In the genomic region with DNA sequence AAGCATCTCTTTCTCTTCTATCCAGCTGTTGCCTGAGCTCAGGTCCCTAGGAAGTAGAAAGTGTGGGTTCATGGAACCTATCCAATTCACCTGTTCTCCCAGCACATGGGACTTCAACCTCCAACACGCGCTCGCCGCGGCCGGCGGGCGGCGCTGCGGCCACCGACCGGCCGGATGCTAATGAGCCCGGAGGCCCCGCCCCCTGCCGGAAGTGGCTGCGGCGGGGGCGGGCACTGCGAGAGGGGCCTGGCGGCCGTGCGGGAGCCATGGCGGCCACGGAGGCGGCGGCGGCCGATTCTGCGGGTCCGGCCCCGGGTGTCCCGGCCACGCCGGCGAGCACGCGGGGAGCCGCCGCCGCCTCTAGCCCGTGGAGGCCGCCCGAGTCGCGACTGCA, we compare ENCODE assay signal across 8 mouse cellular contexts. TPM values are rescaled to one million over a fixed set of nuclear protein-coding genes. Genes with fewer than 3 reads are reported as not detected.
A peak's percentile ranks its signal among the peaks of the same experiment; 100 is the strongest.
DNase-seq lines count a peak whose midpoint lies in the region; ATAC-seq and TF ChIP-seq lines count a peak whose summit lies in the region.

A gene (plus strand): TSS at position 233 of the 394 bp plus-strand sequence.

- peak within 1 kb of the TSS; percentile 92 for H3K9ac ChIP-seq in hindbrain, embryonic 16.5 days (ENCODE audit: low read depth, low read length)

- H3K9me3 ChIP-seq in hindbrain, embryonic 16.5 days (ENCODE audit: control insufficient read depth, low read length), result no peaks in the 10 kb centered on the region

- peak within 1 kb of the TSS; percentile 84 for H3K27ac ChIP-seq in gastrocnemius, adult 2 months
- peak within 1 kb of the TSS; percentile 81 for H3K27ac ChIP-seq in hindbrain, embryonic 16.5 days (ENCODE audit: low read depth, low read length)
- H3K27ac ChIP-seq in left cerebral cortex, adult 2 months, result peak within 1 kb of the TSS; percentile 92

- peak within 1 kb of the TSS; percentile 99 for H3K4me3 ChIP-seq in gastrocnemius, adult 2 months
- H3K4me3 ChIP-seq in hindbrain, embryonic 16.5 days (ENCODE audit: low read length), result peak within 1 kb of the TSS; percentile 90
- peak within 1 kb of the TSS; percentile 94 for H3K4me3 ChIP-seq in left cerebral cortex, adult 2 months

- peak; percentile 39 for ATAC-seq in common myeloid progenitor, adult 5-6 weeks (replicated peaks; ENCODE audit: low read depth, poor library complexity, severe bottlenecking)
- ATAC-seq in hindbrain, embryonic 16.5 days, result peak; percentile 88
- peak; percentile 85 for ATAC-seq in megakaryocyte, adult 5-6 weeks (ENCODE audit: poor library complexity, severe bottlenecking)

- H3K27me3 ChIP-seq in hindbrain, embryonic 16.5 days (replicated peaks; ENCODE audit: control insufficient read depth, insufficient read depth, low read length), result no peaks in the 10 kb centered on the region

- peak; percentile 88 for DNase-seq in adipocyte (ENCODE audit: low spot score)
- DNase-seq in gastrocnemius, adult 2 months, result peak; percentile 93
- DNase-seq in left cerebral cortex, adult 2 months (ENCODE audit: extremely low spot score in 1 of 2, low spot score in 2 of 2), result peak; percentile 84 to 86
- peak; percentile 73 to 77 for DNase-seq in right cerebral cortex, adult 2 months (ENCODE audit: low spot score in 2 of 2)
- DNase-seq in urinary bladder, postnatal 10 days (ENCODE audit: low spot score), result peak; percentile 40

- H3K4me1 ChIP-seq in hindbrain, embryonic 16.5 days (ENCODE audit: control insufficient read depth, insufficient read depth, low read depth, low read length), result peaks cover 16% of the 10 kb centered on the region

- no peaks in the 10 kb centered on the region for H3K36me3 ChIP-seq in hindbrain, embryonic 16.5 days (ENCODE audit: control insufficient read depth, insufficient read depth, low read length)

- peak within 1 kb of the TSS; percentile 86 for H3K4me2 ChIP-seq in hindbrain, embryonic 16.5 days (ENCODE audit: low read length)

- peak; percentile 84 for TF ChIP-seq CTCF in gastrocnemius, adult 2 months (IDR thresholded peaks at IDR 0.05)
- TF ChIP-seq CTCF in left cerebral cortex, adult 2 months (IDR thresholded peaks at IDR 0.05), result peak; percentile 80

- intact Hi-C loops in gastrocnemius, adult 2 months (cut with DNase I), result loop anchor here (1.0 kb wide), 1 partner anchor 36 kb away; no protein-coding TSS in a partner anchor
- intact Hi-C loops in left cerebral cortex, adult 2 months (cut with DNase I), result loop anchor here (1.0 to 5.0 kb wide), 2 partner anchors 36 to 534 kb away; no protein-coding TSS in a partner anchor

- under 1% methylated on average over 46 of the region's 46 CpGs for WGBS in hindbrain, embryonic 16.5 days

RNA-seq across cellular contexts. Expression of the gene that starts here (rescaled TPM):
- 10.3 and 17.7 TPM in 2 replicates for total RNA-seq in common myeloid progenitor, adult 5-6 weeks (2017)
- 10 to 100 TPM; 22.5 to 23.1 TPM for total RNA-seq in gastrocnemius, adult 2 months (2021)
- 17.9 and 22.4 TPM in 2 replicates for polyA plus RNA-seq in hindbrain, embryonic 16.5 days (2015; fragmentation: Nextera tagmentation; extraction: Ambion mirVana)
- total RNA-seq in left cerebral cortex, adult 2 months (2021), result 10 to 100 TPM; 73.9 to 76.0 TPM
- 12.3 and 14.5 TPM in 2 replicates for total RNA-seq in megakaryocyte, adult 5-6 weeks (2015)
- total RNA-seq in megakaryocyte, adult 5-6 weeks (2017), result 8.6 and 11.3 TPM in 2 replicates

Comparison
In these comparisons a context has a peak if more than half of its experiments do, and no peak if none do; other contexts are left out.
1. Peak in every context shown above with its lines: DNase-seq, ATAC-seq, H3K4me3 ChIP-seq and H3K27ac ChIP-seq.
2. DNase-seq: peak in every context shown above with its lines; median percentile 93 in gastrocnemius, adult 2 months; 88 in adipocyte; 85 in left cerebral cortex, adult 2 months; 75 in right cerebral cortex, adult 2 months; 40 in urinary bladder, postnatal 10 days.